Mouse (Mus musculus): ENCODE measurements at regions not wholly inside any gene's neighbourhood (a gene's known extent, or its start where the extent isn't known, plus 50 kb on each side); places are given as distances from the start of the nearest gene placed in this dataset.
A peak's percentile ranks its signal among the peaks of the same experiment; 100 is the strongest.
"Not testable (repeated sequence)": the region's sequence is repeated elsewhere in the genome, so short reads cannot be mapped to it uniquely, and the experiment has no call there.

GRCm38 (mm10) chr3:34745181-34745736 is 95.1 kb downstream of the Sox2 start:
- H3K27me3 ChIP-seq (ENCODE audit: control insufficient read depth, insufficient read depth, low read length) = no peaks in the 10 kb centered on the region
- no peaks in the 10 kb centered on the region for H3K36me3 ChIP-seq (ENCODE audit: control insufficient read depth, insufficient read depth, low read length)
- no peak overlapping the region for H3K27ac ChIP-seq (ENCODE audit: low read length)
- peaks cover 9% of the 10 kb centered on the region; the same call in 1 of the 2 replicates for H3K4me1 ChIP-seq (ENCODE audit: control insufficient read depth, insufficient read depth, low read length)
- H3K9ac ChIP-seq (ENCODE audit: low read length) = no peak overlapping the region
- H3K9me3 ChIP-seq (replicated peaks; ENCODE audit: control insufficient read depth, low read length) = no peaks in the 10 kb centered on the region
- H3K4me3 ChIP-seq (replicated peaks; ENCODE audit: low read length) = no peak overlapping the region
- H3K4me2 ChIP-seq (ENCODE audit: low read depth, low read length) = no peak overlapping the region
- WGBS = 64% methylated on average over 5 of the region's 5 CpGs
- no peak for ATAC-seq (ENCODE audit: insufficient read depth, low FRiP score)

- Histone ChIP-seq H3K9me3 (replicated peaks; ENCODE audit: control insufficient read depth, low read length) (no peaks in the 10 kb centered on the region), H3K9ac (ENCODE audit: low read length) (no peak overlapping the region), H3K27me3 (ENCODE audit: control insufficient read depth, insufficient read depth, low read length) (no peaks in the 10 kb centered on the region), H3K4me2 (ENCODE audit: low read depth, low read length) (peak overlapping the region; percentile 34), H3K4me1 (ENCODE audit: control insufficient read depth, insufficient read depth, low read length) (peaks cover 12% of the 10 kb centered on the region; the same call in 1 of the 2 replicates), H3K27ac (ENCODE audit: low read length) (peak overlapping the region; percentile 79), H3K4me3 (replicated peaks; ENCODE audit: low read length) (no peak overlapping the region), H3K36me3 (ENCODE audit: control insufficient read depth, insufficient read depth, low read length) (no peaks in the 10 kb centered on the region)
- peak; percentile 86 for ATAC-seq (ENCODE audit: insufficient read depth, low FRiP score)
- WGBS = 27% methylated on average over 10 of the region's 10 CpGs
Measured at GRCm38 (mm10) chr3:34747499-34748093, 97.4 kb downstream of the Sox2 start.

GRCm38 (mm10) chr3:34749989-34750388 is 99.8 kb downstream of the Sox2 start:
- ATAC-seq (ENCODE audit: insufficient read depth, low FRiP score) = no peak
- H3K27ac ChIP-seq (ENCODE audit: low read length) = no peak overlapping the region
- H3K36me3 ChIP-seq (ENCODE audit: control insufficient read depth, insufficient read depth, low read length) = no peaks in the 10 kb centered on the region
- no peak overlapping the region for H3K9ac ChIP-seq (ENCODE audit: low read length)
- H3K4me3 ChIP-seq (replicated peaks; ENCODE audit: low read length) = no peak overlapping the region
- no peak overlapping the region for H3K4me2 ChIP-seq (ENCODE audit: low read depth, low read length)
- H3K27me3 ChIP-seq (ENCODE audit: control insufficient read depth, insufficient read depth, low read length) = no peaks in the 10 kb centered on the region
- peaks cover 12% of the 10 kb centered on the region; the same call in 1 of the 2 replicates for H3K4me1 ChIP-seq (ENCODE audit: control insufficient read depth, insufficient read depth, low read length)
- no peaks in the 10 kb centered on the region for H3K9me3 ChIP-seq (replicated peaks; ENCODE audit: control insufficient read depth, low read length)
- 92% methylated on average over 7 of the region's 7 CpGs for WGBS

GRCm38 (mm10) chr3:34751551-34751950 is 101.3 kb downstream of the Sox2 start:
- Histone ChIP-seq H3K4me2 (ENCODE audit: low read depth, low read length) (no peak overlapping the region), H3K27me3 (ENCODE audit: control insufficient read depth, insufficient read depth, low read length) (no peaks in the 10 kb centered on the region), H3K4me1 (ENCODE audit: control insufficient read depth, insufficient read depth, low read length) (peaks cover 12% of the 10 kb centered on the region; the same call in 1 of the 2 replicates), H3K27ac (ENCODE audit: low read length) (no peak overlapping the region), H3K36me3 (ENCODE audit: control insufficient read depth, insufficient read depth, low read length) (no peaks in the 10 kb centered on the region), H3K9ac (ENCODE audit: low read length) (no peak overlapping the region), H3K9me3 (replicated peaks; ENCODE audit: control insufficient read depth, low read length) (no peaks in the 10 kb centered on the region), H3K4me3 (replicated peaks; ENCODE audit: low read length) (no peak overlapping the region)
- WGBS = 64% methylated on average over 5 of the region's 5 CpGs
- ATAC-seq (ENCODE audit: insufficient read depth, low FRiP score) = no peak

GRCm38 (mm10) chr3:34753557-34753956 is 103.4 kb downstream of the Sox2 start:
- peak; percentile 76; the same call in 1 of the 2 replicates for ATAC-seq (ENCODE audit: insufficient read depth, low FRiP score)
- no peaks in the 10 kb centered on the region for H3K9me3 ChIP-seq (replicated peaks; ENCODE audit: control insufficient read depth, low read length)

GRCm38 (mm10) chr3:34754781-34755180 is 104.6 kb downstream of the Sox2 start:
- Histone ChIP-seq H3K27ac (ENCODE audit: low read length) (no peak overlapping the region), H3K4me1 (ENCODE audit: control insufficient read depth, insufficient read depth, low read length) (0 out of 2 replicates have a peak, but pooled peaks cover 3% of the 10 kb centered on the region), H3K4me3 (replicated peaks; ENCODE audit: low read length) (no peak overlapping the region), H3K27me3 (ENCODE audit: control insufficient read depth, insufficient read depth, low read length) (no peaks in the 10 kb centered on the region), H3K9me3 (replicated peaks; ENCODE audit: control insufficient read depth, low read length) (no peaks in the 10 kb centered on the region), H3K36me3 (ENCODE audit: control insufficient read depth, insufficient read depth, low read length) (no peaks in the 10 kb centered on the region), H3K4me2 (ENCODE audit: low read depth, low read length) (no peak overlapping the region), H3K9ac (ENCODE audit: low read length) (no peak overlapping the region)
- ATAC-seq (ENCODE audit: insufficient read depth, low FRiP score) = no peak
- WGBS = 92% methylated on average over 6 of the region's 6 CpGs

More at GRCm38 (mm10) chr3:34753557-34753956, 103.4 kb downstream of the Sox2 start:
- H3K36me3 ChIP-seq (ENCODE audit: control insufficient read depth, insufficient read depth, low read length) = no peaks in the 10 kb centered on the region
- H3K4me2 ChIP-seq (ENCODE audit: low read depth, low read length) = no peak overlapping the region
- no peaks in the 10 kb centered on the region for H3K27me3 ChIP-seq (ENCODE audit: control insufficient read depth, insufficient read depth, low read length)
- H3K4me3 ChIP-seq (replicated peaks; ENCODE audit: low read length) = no peak overlapping the region
- no peak overlapping the region for H3K9ac ChIP-seq (ENCODE audit: low read length)
- peaks cover 3% of the 10 kb centered on the region; the same call in 1 of the 2 replicates for H3K4me1 ChIP-seq (ENCODE audit: control insufficient read depth, insufficient read depth, low read length)
- WGBS = 8% methylated on average over 8 of the region's 8 CpGs
- 0 out of 2 replicates have a peak overlapping the region, but pooled peaks have one; percentile 42 for H3K27ac ChIP-seq (ENCODE audit: low read length)

GRCm38 (mm10) chr3:34755282-34755681 is 105.1 kb downstream of the Sox2 start:
- not testable (repeated sequence) for H3K9ac ChIP-seq (ENCODE audit: low read length); H3K27ac ChIP-seq (ENCODE audit: low read length); H3K36me3 ChIP-seq (ENCODE audit: control insufficient read depth, insufficient read depth, low read length); H3K4me3 ChIP-seq (replicated peaks; ENCODE audit: low read length); ATAC-seq (ENCODE audit: insufficient read depth, low FRiP score); H3K9me3 ChIP-seq (replicated peaks; ENCODE audit: control insufficient read depth, low read length); H3K27me3 ChIP-seq (ENCODE audit: control insufficient read depth, insufficient read depth, low read length); H3K4me1 ChIP-seq (ENCODE audit: control insufficient read depth, insufficient read depth, low read length); H3K4me2 ChIP-seq (ENCODE audit: low read depth, low read length)
- 87% methylated on average over 5 of the region's 5 CpGs for WGBS

GRCm38 (mm10) chr3:34756632-34757031 is 106.4 kb downstream of the Sox2 start:
- WGBS = 35% methylated on average over 7 of the region's 7 CpGs
- H3K27me3 ChIP-seq (ENCODE audit: control insufficient read depth, insufficient read depth, low read length) = no peaks in the 10 kb centered on the region
- H3K27ac ChIP-seq (ENCODE audit: low read length) = no peak overlapping the region
- H3K4me2 ChIP-seq (ENCODE audit: low read depth, low read length) = no peak overlapping the region
- H3K4me3 ChIP-seq (replicated peaks; ENCODE audit: low read length) = no peak overlapping the region
- H3K9me3 ChIP-seq (replicated peaks; ENCODE audit: control insufficient read depth, low read length) = no peaks in the 10 kb centered on the region
- H3K36me3 ChIP-seq (ENCODE audit: control insufficient read depth, insufficient read depth, low read length) = no peaks in the 10 kb centered on the region
- no peaks in the 10 kb centered on the region for H3K4me1 ChIP-seq (ENCODE audit: control insufficient read depth, insufficient read depth, low read length)
- no peak for ATAC-seq (ENCODE audit: insufficient read depth, low FRiP score)
- H3K9ac ChIP-seq (ENCODE audit: low read length) = no peak overlapping the region

- Histone ChIP-seq H3K36me3 (ENCODE audit: control insufficient read depth, insufficient read depth, low read length) (no peaks in the 10 kb centered on the region), H3K9me3 (replicated peaks; ENCODE audit: control insufficient read depth, low read length) (no peaks in the 10 kb centered on the region), H3K4me1 (ENCODE audit: control insufficient read depth, insufficient read depth, low read length) (no peaks in the 10 kb centered on the region), H3K27ac (ENCODE audit: low read length) (no peak overlapping the region), H3K4me2 (ENCODE audit: low read depth, low read length) (no peak overlapping the region), H3K4me3 (replicated peaks; ENCODE audit: low read length) (no peak overlapping the region), H3K9ac (ENCODE audit: low read length) (no peak overlapping the region), H3K27me3 (ENCODE audit: control insufficient read depth, insufficient read depth, low read length) (no peaks in the 10 kb centered on the region)
- 68% methylated on average over 6 of the region's 6 CpGs for whole genome bisulfite sequencing
- no peak for ATAC-seq (ENCODE audit: insufficient read depth, low FRiP score)
Measured at GRCm38 (mm10) chr3:34757130-34757529, 106.9 kb downstream of the Sox2 start.
